Mouse (Mus musculus) spleen, adult 18-20 months (tissue): ENCODE data around the gene Vmn1r25.
"Not testable (repeated sequence)": the region's sequence is repeated elsewhere in the genome, so short reads cannot be mapped to it uniquely, and the experiment has no call there.

Source experiments
- DNase-seq, 2 experiments: peaks; one replicate each; pipeline ENCODE4 v3.0.0; 2022; ENCODE audit warnings: mixed read lengths in 2 of 2

The Vmn1r25 gene

GRCm38 (mm10) chr6:57980710-57981109 lies at the start of gene Vmn1r25:
Gene Vmn1r25, minus strand, starts transcription at chr6:57980810.
- no peak for DNase-seq

DNA sequence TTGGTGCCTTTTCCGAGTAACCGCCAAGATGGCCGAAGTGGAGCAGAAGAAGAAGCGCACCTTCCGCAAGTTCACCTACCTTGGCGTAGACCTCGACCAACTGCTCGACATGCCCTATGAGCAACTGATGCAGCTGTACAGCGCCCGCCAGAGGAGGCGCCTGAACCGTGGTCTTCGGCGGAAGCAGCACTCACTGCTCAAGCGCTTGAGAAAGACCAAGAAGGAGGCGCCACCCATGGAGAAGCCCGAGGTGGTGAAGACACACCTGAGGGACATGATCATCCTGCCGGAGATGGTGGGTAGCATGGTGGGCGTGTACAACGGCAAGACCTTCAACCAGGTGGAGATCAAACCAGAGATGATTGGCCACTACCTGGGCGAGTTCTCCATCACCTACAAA lies 36.9 kb upstream of the Vmn1r25 start:
- not testable (repeated sequence) for DNase-seq

- no peak for DNase-seq
These were observed 34.4 kb upstream of the Vmn1r25 start, which contains the start of gene Vmn1r26 for GRCm38 (mm10) chr6:58015059-58015458. Gene Vmn1r26, minus strand, starts transcription at chr6:58015159.

- DNase-seq, result not testable (repeated sequence)
These were observed 19.2 kb downstream of the Vmn1r25 start, which contains the start of gene Vmn1r24 for GRCm38 (mm10) chr6:57961403-57961802. Gene Vmn1r24, minus strand, starts transcription at chr6:57961503.
